Mouse (Mus musculus): ENCODE results near the gene Efs.

The Efs gene

GRCm38 (mm10) chr14:54874165-54874564, 51.8 kb downstream of the Efs start:
- DNase-seq (ENCODE audit: low read depth, low spot score) = no peak

GRCm38 (mm10) chr14:54870861-54871260, 55.1 kb downstream of the Efs start, which contains the start of gene Homez:
Gene Homez (minus strand): TSS chr14:54870961.
- DNase-seq (ENCODE audit: low read depth, low spot score) = no peak

GRCm38 (mm10) chr14:54868026-54868425, 57.9 kb downstream of the Efs start:
- DNase-seq (ENCODE audit: low read depth, low spot score) = no peak

- DNase-seq (ENCODE audit: low read depth, low spot score) = peak; percentile 80
These were observed 59.0 kb downstream of the Efs start for GRCm38 (mm10) chr14:54866936-54867335.

Measured in ES-CJ7 (cell line).